Comparison of ENCODE assay signal across 20 mouse cellular contexts in genomic region chr15:82998811-82999221, GRCm38 (mm10). TPM values are rescaled to one million over a fixed set of nuclear protein-coding genes. Genes with fewer than 3 reads are reported as not detected.
DNase-seq lines count a peak whose midpoint lies in the region; ATAC-seq lines count a peak whose summit lies in the region.
"Had no signal": no experiment of that assay in that cellular context is flagged by ENCODE, and none has a peak within 500 bp of the region (broad histone marks: within the 10 kb centered on the region; RNA-seq: fewer than 3 reads in every experiment).

No protein-coding gene starts in this region.

- intact Hi-C loops in heart, postnatal 36 days (cut with DNase I): no loop called here

- peak; percentile 90 for DNase-seq in heart, adult 11 months
- no peak for DNase-seq in heart, postnatal 36 days
- DNase-seq in right cerebral cortex, postnatal 14 days: peak; percentile 51
- DNase-seq in right cerebral cortex, postnatal 4 days: no peak
- no peak for DNase-seq in embryo, embryonic 9.5 days (ENCODE audit: extremely low spot score)
- DNase-seq in yolk sac, embryonic 10.5 days (ENCODE audit: low spot score): no peak
- no peak for DNase-seq in urinary bladder, postnatal 14 days (ENCODE audit: low spot score)
- DNase-seq: adrenal gland, postnatal 10 days; cerebellum, adult 11-12 months; cerebellum, postnatal 25 days; heart, adult 18-20 months; layer of hippocampus, postnatal 36 days; left cerebral cortex, postnatal 4 days; liver, embryonic 13.5 days; right cerebral cortex, postnatal 25 days; thymus, postnatal 14 days had no signal

- peak; percentile 76 for ATAC-seq in monocyte, adult 5-6 weeks (replicated peaks; ENCODE audit: insufficient number of reproducible peaks, low FRiP score, low TSS enrichment, poor library complexity, severe bottlenecking)
- ATAC-seq: forebrain, embryonic 14.5 days; inflammation-experienced regulatory T-cells, adult 6 months; midbrain, embryonic 15.5 days had no signal

RNA-seq across cellular contexts. Expression of gene Tcf20, which starts 11.1 kb away (rescaled TPM):
- 10 to 100 TPM; 56.1 to 56.7 TPM for total RNA-seq in heart, postnatal 36 days (2021)
- 77.4 to 104 TPM (median 81.3 TPM) in 3 replicates for total RNA-seq in monocyte, adult 5-6 weeks (2017)

RNA-seq across cellular contexts. Expression of gene Nfam1, which starts 34.3 kb away (rescaled TPM):
- total RNA-seq in heart, postnatal 36 days (2021): 1 to 10 TPM; 2.3 to 4.4 TPM
- 156 to 182 TPM (median 181 TPM) in 3 replicates for total RNA-seq in monocyte, adult 5-6 weeks (2017)

Comparison
In these comparisons a context has a peak if more than half of its experiments do, and no peak if none do; other contexts are left out.
1. DNase-seq: peak in heart, adult 11 months (single experiment) and right cerebral cortex, postnatal 14 days (single experiment); none in heart, postnatal 36 days (0 of 2), right cerebral cortex, postnatal 4 days (single experiment), embryo, embryonic 9.5 days (single experiment), yolk sac, embryonic 10.5 days (single experiment) and urinary bladder, postnatal 14 days (single experiment).
2. RNA of gene Nfam1, which starts 34.3 kb away (total RNA-seq): 156 to 182 TPM in monocyte, adult 5-6 weeks; 2.3 to 4.4 TPM in heart, postnatal 36 days; every median in the first group is over 10 times any median in the second.